Mouse (Mus musculus) cerebellum, adult 2 months (tissue): ENCODE results near the gene Cbx3.

Source experiments
- CTCF ChIP-seq: fragments of 200-500 bp; IDR thresholded peaks from 2 replicates; pipeline ENCODE4 v1.5.1; 2011; ENCODE audit warnings: low read depth, mild to moderate bottlenecking, control low read depth, low read length, moderate library complexity, borderline replicate concordance; ENCODE audit not compliant: insufficient read depth
- POLR2A ChIP-seq: fragments of 200-500 bp; IDR thresholded peaks from 2 replicates; pipeline ENCODE4 v1.6.1; 2011; ENCODE audit warnings: low read length, control low read depth, borderline replicate concordance; ENCODE audit not compliant: insufficient read depth

GRCm38 (mm10) chr6:51523807-51524320, 53.7 kb downstream of the Cbx3 start, which contains the start of gene Snx10:
- TF ChIP-seq CTCF = no peak
- TF ChIP-seq POLR2A = no peak
